Mouse (Mus musculus) E14TG2a.4 (cell line): Measurements from ENCODE around the gene Usp1.

Experiments
- H3K27me3 ChIP-seq: 2 replicates; pipeline ENCODE4 v1.6.1; 2014; ENCODE audit warnings: low read length, control low read depth; ENCODE audit not compliant: insufficient read depth
- H3K36me3 ChIP-seq: 2 replicates; pipeline ENCODE4 v1.6.1; 2014; ENCODE audit warnings: low read length, control low read depth; ENCODE audit not compliant: insufficient read depth
- H3K4me1 ChIP-seq: replicated peaks from 2 replicates; pipeline ENCODE4 v1.6.1; 2014; ENCODE audit warnings: low read depth, low read length, control low read depth
- H3K4me3 ChIP-seq: replicated peaks from 2 replicates; pipeline ENCODE4 v1.5.1; 2014; ENCODE audit warnings: mild to moderate bottlenecking, low read length
- H3K9me3 ChIP-seq: 2 replicates; pipeline ENCODE4 v1.6.1; 2014; ENCODE audit warnings: low read length, control low read depth
- CTCF ChIP-seq: conservative IDR thresholded peaks from 2 replicates; pipeline ENCODE4 v1.5.1; 2014; ENCODE audit warnings: low read length
- NANOG ChIP-seq: IDR thresholded peaks from 2 replicates; pipeline ENCODE4 v1.6.1; 2014; ENCODE audit warnings: borderline replicate concordance, low read length, mixed read lengths
- POU5F1 ChIP-seq: IDR thresholded peaks from 2 replicates; pipeline ENCODE4 v1.6.1; 2014; ENCODE audit warnings: low read length, borderline replicate concordance

The Usp1 gene

DNA sequence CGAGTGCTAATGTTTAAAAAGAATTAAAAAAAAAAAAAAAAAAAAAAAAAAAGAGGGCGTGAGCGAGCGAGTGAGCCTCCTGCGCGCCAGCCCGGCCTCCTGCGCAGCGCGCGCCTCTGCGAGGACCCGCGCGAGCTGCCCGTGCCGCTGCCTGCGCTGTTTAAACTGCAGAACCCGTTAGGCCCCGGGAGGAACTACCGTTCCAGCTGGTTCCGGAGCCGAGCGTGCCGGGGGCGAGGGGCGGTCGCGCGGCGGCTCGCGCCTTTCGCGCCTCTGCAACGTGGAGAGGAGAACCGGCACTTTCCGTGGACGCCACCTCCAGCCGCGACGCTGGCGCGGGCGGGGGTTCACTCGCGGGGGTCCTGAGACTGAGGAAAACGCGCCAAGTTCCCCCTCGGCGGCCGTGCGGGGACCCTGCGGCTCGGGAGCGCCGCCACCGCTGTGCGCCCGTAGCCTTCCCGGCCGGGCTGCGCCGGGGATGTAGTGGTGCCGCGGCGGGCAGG is at the start of gene Usp1:
Usp1 (plus strand) TSS at position 243 of the 503 bp plus-strand sequence.
- Histone ChIP-seq H3K4me1 (peaks cover 27% of the 10 kb centered on the region), H3K27me3 (no peaks in the 10 kb centered on the region), H3K9me3 (no peaks in the 10 kb centered on the region), H3K4me3 (peak within 1 kb of the TSS; percentile 98), H3K36me3 (peaks cover 11% of the 10 kb centered on the region)
- TF ChIP-seq NANOG (no peak), POU5F1 (no peak), CTCF (no peak)

DNA sequence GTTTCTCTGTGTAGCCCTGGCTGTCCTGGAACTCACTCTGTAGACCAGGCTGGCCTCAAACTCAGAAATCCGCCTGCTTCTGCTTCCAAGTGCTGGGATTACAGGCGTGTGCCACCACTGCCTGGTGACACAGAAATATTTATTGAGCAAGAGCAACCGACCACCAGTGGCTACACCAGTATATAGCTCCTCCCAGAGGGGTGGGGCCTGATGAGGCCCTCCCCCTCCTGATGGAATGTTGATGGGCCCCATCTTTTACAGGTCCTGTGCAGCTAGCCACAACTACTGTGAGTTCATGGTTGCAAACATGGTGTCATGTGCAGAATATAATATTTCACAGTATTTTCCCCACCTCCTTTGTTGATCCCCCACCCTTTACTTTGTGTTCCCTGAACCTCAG is 40.9 kb upstream of the Usp1 start:
- no peaks in the 10 kb centered on the region for H3K27me3 ChIP-seq
- no peaks in the 10 kb centered on the region for H3K9me3 ChIP-seq
- H3K4me3 ChIP-seq, result no peak overlapping the region
- no peaks in the 10 kb centered on the region for H3K36me3 ChIP-seq
- H3K4me1 ChIP-seq, result peaks cover 25% of the 10 kb centered on the region
- TF ChIP-seq CTCF (no peak), NANOG (no peak), POU5F1 (no peak)

DNA sequence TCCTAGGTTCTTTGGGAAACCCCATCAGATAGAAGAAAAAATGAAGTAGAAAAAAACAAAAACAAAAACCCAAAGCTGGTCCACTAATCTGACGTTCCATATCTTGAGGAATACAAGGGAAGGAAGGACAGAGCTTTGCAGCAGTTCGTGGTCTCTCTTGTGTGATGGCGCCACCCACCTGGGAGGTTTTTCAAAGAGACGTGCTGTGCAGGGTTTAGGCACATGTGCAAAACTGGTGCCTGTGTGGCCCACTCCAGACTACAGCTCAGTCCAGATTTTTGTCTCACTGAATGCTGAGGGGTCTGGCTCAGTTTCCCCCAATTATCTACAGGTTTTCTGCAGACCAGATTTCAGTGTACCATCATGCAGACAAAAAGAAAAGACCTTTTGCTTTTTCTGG is 37.2 kb upstream of the Usp1 start:
- Histone ChIP-seq H3K27me3 (no peaks in the 10 kb centered on the region), H3K4me1 (peaks cover 25% of the 10 kb centered on the region), H3K9me3 (no peaks in the 10 kb centered on the region), H3K36me3 (no peaks in the 10 kb centered on the region), H3K4me3 (no peak overlapping the region)
- TF ChIP-seq CTCF (no peak), POU5F1 (no peak), NANOG (no peak)

DNA sequence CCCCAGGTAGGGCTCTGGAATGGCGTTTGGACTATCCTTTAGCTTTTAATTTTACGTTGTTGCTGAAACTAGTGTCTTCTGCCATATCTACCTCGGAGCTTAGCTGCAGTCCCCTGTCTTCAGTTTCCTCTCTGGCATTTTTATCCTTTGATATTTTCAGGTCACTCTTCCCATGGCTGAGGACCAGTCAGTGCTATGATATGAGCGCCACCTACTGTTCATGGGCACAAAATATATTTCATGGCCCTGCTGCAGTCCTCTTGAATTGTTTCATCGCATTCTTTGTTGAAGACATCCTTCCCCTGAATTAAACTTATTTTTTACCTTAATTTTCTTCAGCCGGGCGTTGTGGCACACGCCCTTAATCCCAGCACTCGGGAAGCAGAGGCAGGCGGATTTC is 36.5 kb upstream of the Usp1 start:
- Histone ChIP-seq H3K4me3 (no peak overlapping the region), H3K36me3 (no peaks in the 10 kb centered on the region)
- no peak for TF ChIP-seq POU5F1
- TF ChIP-seq CTCF, result peak; percentile 82

GRCm38 (mm10) chr4:98910246-98910645 is 13.4 kb upstream of the Usp1 start:
- no peak for TF ChIP-seq POU5F1
- TF ChIP-seq CTCF, result no peak
- TF ChIP-seq NANOG, result no peak
- H3K27me3 ChIP-seq, result no peaks in the 10 kb centered on the region

More for the DNA sequence above, 36.5 kb upstream of the Usp1 start:
- Histone ChIP-seq H3K9me3 (no peaks in the 10 kb centered on the region), H3K27me3 (no peaks in the 10 kb centered on the region), H3K4me1 (peaks cover 25% of the 10 kb centered on the region)

GRCm38 (mm10) chr4:98917724-98918123 is 5.9 kb upstream of the Usp1 start:
- Histone ChIP-seq H3K4me1 (peaks cover 24% of the 10 kb centered on the region), H3K9me3 (no peaks in the 10 kb centered on the region), H3K36me3 (no peaks in the 10 kb centered on the region), H3K4me3 (no peak overlapping the region), H3K27me3 (no peaks in the 10 kb centered on the region)
- TF ChIP-seq NANOG (no peak), CTCF (no peak)

More at GRCm38 (mm10) chr4:98910246-98910645, 13.4 kb upstream of the Usp1 start:
- Histone ChIP-seq H3K9me3 (no peaks in the 10 kb centered on the region), H3K36me3 (no peaks in the 10 kb centered on the region), H3K4me3 (no peak overlapping the region), H3K4me1 (no peaks in the 10 kb centered on the region)

DNA sequence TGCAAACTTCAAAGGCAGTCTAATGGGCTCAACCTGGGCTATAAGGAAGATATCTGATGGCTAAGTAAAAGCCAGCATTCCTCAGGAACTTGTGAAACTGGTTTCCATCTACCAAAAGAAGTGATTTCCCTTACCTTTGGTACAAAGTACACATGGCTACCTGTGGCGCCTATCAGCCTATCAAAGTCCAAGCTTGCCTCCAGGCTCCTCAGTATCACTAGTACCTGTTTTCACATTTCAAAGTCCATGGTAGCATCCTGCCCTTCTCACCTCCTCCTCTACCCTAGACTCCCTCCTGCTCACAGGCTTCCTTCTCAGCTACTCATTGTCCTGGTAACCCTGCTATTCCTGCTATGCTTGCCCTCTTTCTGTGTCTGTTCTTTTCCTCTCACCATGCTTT is 5.4 kb upstream of the Usp1 start:
- Histone ChIP-seq H3K4me1 (peaks cover 24% of the 10 kb centered on the region), H3K9me3 (no peaks in the 10 kb centered on the region), H3K36me3 (no peaks in the 10 kb centered on the region), H3K27me3 (no peaks in the 10 kb centered on the region), H3K4me3 (no peak overlapping the region)
- TF ChIP-seq CTCF (no peak), NANOG (no peak), POU5F1 (no peak)

GRCm38 (mm10) chr4:98920896-98921295 is 2.7 kb upstream of the Usp1 start:
- H3K27me3 ChIP-seq, result no peaks in the 10 kb centered on the region
- H3K9me3 ChIP-seq, result no peaks in the 10 kb centered on the region
- no peak for TF ChIP-seq POU5F1
- TF ChIP-seq CTCF, result no peak
- no peak for TF ChIP-seq NANOG
- H3K4me3 ChIP-seq, result no peak overlapping the region
- peaks cover 31% of the 10 kb centered on the region for H3K4me1 ChIP-seq
- no peaks in the 10 kb centered on the region for H3K36me3 ChIP-seq

- Histone ChIP-seq H3K9me3 (no peaks in the 10 kb centered on the region), H3K4me3 (peak overlapping the region; percentile 98), H3K27me3 (no peaks in the 10 kb centered on the region), H3K4me1 (peaks cover 30% of the 10 kb centered on the region), H3K36me3 (peaks cover 3% of the 10 kb centered on the region; the same call in 1 of the 2 replicates)
- no peak for TF ChIP-seq CTCF
- TF ChIP-seq POU5F1, result no peak
Measured at GRCm38 (mm10) chr4:98922061-98922642, 1.5 kb upstream of the Usp1 start.
